Mouse (Mus musculus): ENCODE measurements at regions not wholly inside any gene's neighbourhood (a gene's known extent, or its start where the extent isn't known, plus 50 kb on each side); places are given as distances from the start of the nearest gene placed in this dataset.

DNA sequence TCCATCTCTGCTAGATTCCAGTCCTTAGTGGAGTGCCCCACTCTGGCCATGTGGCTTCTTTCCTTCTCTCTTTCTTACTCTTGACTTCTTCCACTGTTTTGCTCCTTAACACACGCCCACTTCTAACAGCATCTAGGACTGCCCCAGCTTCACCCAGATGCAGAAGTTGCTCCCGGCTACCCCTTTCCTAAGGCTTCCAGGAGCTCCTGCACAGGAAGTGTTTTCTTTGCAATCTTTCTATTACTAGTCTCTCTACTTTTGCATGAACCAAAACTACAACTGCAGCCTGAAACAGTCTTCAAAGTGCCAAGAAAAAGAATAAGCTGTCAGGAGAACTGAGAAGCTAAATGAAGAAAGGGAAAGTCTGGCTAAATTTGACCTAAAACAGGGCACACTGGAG lies 236.6 kb upstream of the Pex5l start:
- WGBS: 68% methylated on average over 2 of the region's 2 CpGs
- Histone ChIP-seq H3K27me3 (ENCODE audit: control insufficient read depth, insufficient read depth, low read length) (no peaks in the 10 kb centered on the region), H3K9ac (replicated peaks; ENCODE audit: low read depth, low read length) (no peak overlapping the region), H3K27ac (ENCODE audit: low read depth) (no peak overlapping the region), H3K36me3 (replicated peaks; ENCODE audit: control insufficient read depth, insufficient read depth, low read length) (no peaks in the 10 kb centered on the region), H3K4me1 (ENCODE audit: control insufficient read depth, insufficient read depth) (peaks cover 6% of the 10 kb centered on the region; the same call in 1 of the 2 replicates), H3K4me2 (ENCODE audit: low read depth, low read length) (no peak overlapping the region), H3K4me3 (ENCODE audit: low read depth, low read length) (no peak overlapping the region), H3K9me3 (replicated peaks; ENCODE audit: control insufficient read depth, low read length) (no peaks in the 10 kb centered on the region)
- ATAC-seq (ENCODE audit: insufficient read depth, low read depth) (no peak), DNase-seq (ENCODE audit: low spot score) (no peak)
- TF ChIP-seq EP300 (IDR thresholded peaks at IDR 0.05; ENCODE audit: low read depth): no peak

DNA sequence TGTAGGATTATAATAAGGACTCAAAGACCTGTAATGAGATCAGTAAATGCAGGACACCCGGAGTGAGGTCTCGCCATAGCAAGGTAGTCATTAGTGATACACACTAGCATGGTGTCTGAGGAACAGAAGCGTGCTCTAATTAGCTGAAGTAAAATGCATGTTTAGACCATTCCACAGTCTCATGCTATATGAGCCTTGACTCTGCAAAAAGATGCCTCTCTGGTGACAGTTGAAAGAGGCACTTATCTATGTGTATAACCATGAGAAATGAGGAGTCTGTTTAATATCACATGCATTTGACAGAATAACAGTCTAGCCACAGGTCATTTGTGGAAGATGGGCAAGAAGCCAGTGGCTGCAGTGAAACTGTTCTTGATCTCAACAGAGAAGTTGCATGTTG lies 232.1 kb upstream of the Pex5l start:
- TF ChIP-seq EP300 (IDR thresholded peaks at IDR 0.05; ENCODE audit: low read depth) (no peak), CTCF (IDR thresholded peaks at IDR 0.05; ENCODE audit: low read depth) (no peak)
- Histone ChIP-seq H3K9ac (replicated peaks; ENCODE audit: low read depth, low read length) (no peak overlapping the region), H3K4me2 (ENCODE audit: low read depth, low read length) (no peak overlapping the region), H3K27me3 (ENCODE audit: control insufficient read depth, insufficient read depth, low read length) (no peaks in the 10 kb centered on the region), H3K36me3 (replicated peaks; ENCODE audit: control insufficient read depth, insufficient read depth, low read length) (no peaks in the 10 kb centered on the region), H3K27ac (ENCODE audit: low read depth) (no peak overlapping the region), H3K4me1 (ENCODE audit: control insufficient read depth, insufficient read depth) (peaks cover 3% of the 10 kb centered on the region; the same call in 1 of the 2 replicates), H3K4me3 (ENCODE audit: low read depth, low read length) (no peak overlapping the region), H3K9me3 (replicated peaks; ENCODE audit: control insufficient read depth, low read length) (no peaks in the 10 kb centered on the region)
- 71% methylated on average over 3 of the region's 3 CpGs for WGBS
- DNase-seq (ENCODE audit: low spot score) (no peak), ATAC-seq (ENCODE audit: insufficient read depth, low read depth) (no peak)

DNA sequence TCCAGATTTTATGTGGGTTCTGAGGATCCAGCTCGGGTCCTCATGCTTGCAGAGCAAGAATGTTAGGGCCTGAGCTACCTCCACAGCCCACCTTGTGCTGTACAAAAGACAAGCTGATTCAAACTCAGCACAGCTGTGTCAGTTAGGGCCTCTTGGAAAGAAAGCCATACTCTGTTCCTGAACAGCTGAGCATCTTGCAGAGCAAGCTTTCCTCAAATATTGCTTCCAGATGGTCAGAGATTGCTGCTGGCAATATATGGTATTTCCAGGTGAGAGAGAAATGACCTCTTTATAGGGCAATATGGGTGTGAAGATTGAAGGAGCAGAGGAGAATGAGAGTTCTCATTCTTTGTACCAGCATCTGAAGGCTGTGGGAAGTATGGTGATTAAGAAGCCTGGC lies 229.8 kb upstream of the Pex5l start:
- no peak for TF ChIP-seq CTCF (IDR thresholded peaks at IDR 0.05; ENCODE audit: low read depth)
- no peak for TF ChIP-seq EP300 (IDR thresholded peaks at IDR 0.05; ENCODE audit: low read depth)
- H3K9me3 ChIP-seq (replicated peaks; ENCODE audit: control insufficient read depth, low read length): no peaks in the 10 kb centered on the region
- no peak overlapping the region for H3K4me3 ChIP-seq (ENCODE audit: low read depth, low read length)
- no peaks in the 10 kb centered on the region for H3K4me1 ChIP-seq (ENCODE audit: control insufficient read depth, insufficient read depth)
- no peak overlapping the region for H3K27ac ChIP-seq (ENCODE audit: low read depth)
- ATAC-seq (ENCODE audit: insufficient read depth, low read depth): no peak
- no peak overlapping the region for H3K9ac ChIP-seq (replicated peaks; ENCODE audit: low read depth, low read length)
- H3K36me3 ChIP-seq (replicated peaks; ENCODE audit: control insufficient read depth, insufficient read depth, low read length): no peaks in the 10 kb centered on the region
- no peak for DNase-seq (ENCODE audit: low spot score)
- no peaks in the 10 kb centered on the region for H3K27me3 ChIP-seq (ENCODE audit: control insufficient read depth, insufficient read depth, low read length)
- 58% methylated on average over 1 of the region's 1 CpGs for WGBS
- no peak overlapping the region for H3K4me2 ChIP-seq (ENCODE audit: low read depth, low read length)

DNA sequence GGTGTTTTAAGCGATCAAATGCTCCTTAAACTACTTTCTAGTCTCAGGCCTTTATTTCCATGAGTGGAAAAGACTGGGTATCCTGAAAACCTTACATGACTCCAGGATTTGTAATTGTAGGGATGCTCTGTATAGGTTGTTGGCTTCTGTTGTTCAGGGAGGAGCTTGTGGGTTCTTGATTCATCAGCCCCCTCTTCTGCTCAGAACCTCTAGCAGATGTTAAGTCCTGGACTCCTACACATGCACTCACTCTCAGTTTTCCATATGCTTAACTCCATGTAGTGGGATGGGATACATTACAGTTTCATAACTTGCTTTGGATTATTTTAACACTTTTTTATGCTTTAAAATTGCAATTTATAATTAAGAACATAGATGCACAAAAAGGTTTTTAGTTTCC lies 220.5 kb upstream of the Pex5l start:
- no peak overlapping the region for H3K9ac ChIP-seq (replicated peaks; ENCODE audit: low read depth, low read length)
- H3K27ac ChIP-seq (ENCODE audit: low read depth): no peak overlapping the region
- H3K9me3 ChIP-seq (replicated peaks; ENCODE audit: control insufficient read depth, low read length): 0 out of 2 replicates have a peak, but pooled peaks cover 2% of the 10 kb centered on the region
- no peaks in the 10 kb centered on the region for H3K36me3 ChIP-seq (replicated peaks; ENCODE audit: control insufficient read depth, insufficient read depth, low read length)
- H3K27me3 ChIP-seq (ENCODE audit: control insufficient read depth, insufficient read depth, low read length): no peaks in the 10 kb centered on the region
- no peak overlapping the region for H3K4me2 ChIP-seq (ENCODE audit: low read depth, low read length)
- ATAC-seq (ENCODE audit: insufficient read depth, low read depth) (no peak), DNase-seq (ENCODE audit: low spot score) (no peak)
- H3K4me1 ChIP-seq (ENCODE audit: control insufficient read depth, insufficient read depth): peaks cover 6% of the 10 kb centered on the region
- WGBS: 81% methylated on average over 1 of the region's 1 CpGs
- TF ChIP-seq CTCF (IDR thresholded peaks at IDR 0.05; ENCODE audit: low read depth) (no peak), EP300 (IDR thresholded peaks at IDR 0.05; ENCODE audit: low read depth) (no peak)
- no peak overlapping the region for H3K4me3 ChIP-seq (ENCODE audit: low read depth, low read length)

DNA sequence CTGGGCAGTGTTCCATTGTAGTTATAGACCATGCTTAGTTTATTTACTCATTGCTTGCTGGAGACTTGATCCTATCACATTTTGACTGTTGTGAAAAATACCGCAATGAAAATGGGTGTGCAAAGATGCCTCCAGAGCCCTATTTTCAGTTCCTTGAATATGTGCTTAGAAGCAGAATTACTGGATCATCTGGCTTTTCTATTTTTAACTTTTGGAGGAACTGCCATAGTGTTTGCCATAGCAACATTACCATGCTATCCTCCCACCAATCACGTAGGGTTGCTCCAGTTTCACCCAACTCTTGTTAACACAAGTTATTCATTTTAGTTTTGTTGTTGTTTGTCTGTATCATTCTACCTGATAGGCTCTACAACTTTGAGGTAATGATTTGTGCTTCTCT lies 217.0 kb upstream of the Pex5l start:
- DNase-seq (ENCODE audit: low spot score) (no peak), ATAC-seq (ENCODE audit: insufficient read depth, low read depth) (no peak)

DNA sequence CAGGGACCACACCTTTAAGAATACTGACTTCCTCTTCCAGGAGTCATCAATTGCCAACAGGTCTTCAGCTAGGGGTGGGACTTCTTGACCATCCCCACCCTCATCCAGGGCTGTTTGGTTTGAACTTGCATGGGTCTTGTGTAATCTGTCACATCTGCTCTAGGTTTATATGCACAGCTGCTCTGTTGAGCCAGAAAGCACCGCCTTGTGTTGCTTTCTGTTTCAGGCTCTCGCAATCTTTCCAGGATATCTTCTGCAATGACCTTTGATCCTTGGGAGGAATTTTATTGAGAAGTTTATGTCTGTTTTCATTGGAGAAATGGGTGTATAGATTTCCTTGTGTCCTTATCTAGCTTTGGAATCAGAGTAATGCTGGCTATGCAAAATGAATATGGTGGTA lies 210.8 kb upstream of the Pex5l start:
- 0 out of 2 replicates have a peak, but pooled peaks cover 7% of the 10 kb centered on the region for H3K9me3 ChIP-seq (replicated peaks; ENCODE audit: control insufficient read depth, low read length)
- 91% methylated on average over 2 of the region's 2 CpGs for WGBS
- H3K9ac ChIP-seq (replicated peaks; ENCODE audit: low read depth, low read length): no peak overlapping the region
- no peak overlapping the region for H3K4me2 ChIP-seq (ENCODE audit: low read depth, low read length)
- H3K36me3 ChIP-seq (replicated peaks; ENCODE audit: control insufficient read depth, insufficient read depth, low read length): no peaks in the 10 kb centered on the region
- DNase-seq (ENCODE audit: low spot score): no peak
- no peak overlapping the region for H3K27ac ChIP-seq (ENCODE audit: low read depth)
- TF ChIP-seq EP300 (IDR thresholded peaks at IDR 0.05; ENCODE audit: low read depth): no peak
- no peak for TF ChIP-seq CTCF (IDR thresholded peaks at IDR 0.05; ENCODE audit: low read depth)
- H3K27me3 ChIP-seq (ENCODE audit: control insufficient read depth, insufficient read depth, low read length): no peaks in the 10 kb centered on the region
- no peak for ATAC-seq (ENCODE audit: insufficient read depth, low read depth)
- H3K4me3 ChIP-seq (ENCODE audit: low read depth, low read length): no peak overlapping the region
- no peaks in the 10 kb centered on the region; the same call in 1 of the 2 replicates for H3K4me1 ChIP-seq (ENCODE audit: control insufficient read depth, insufficient read depth)

More for the DNA sequence above, 217.0 kb upstream of the Pex5l start:
- TF ChIP-seq CTCF (IDR thresholded peaks at IDR 0.05; ENCODE audit: low read depth) (no peak), EP300 (IDR thresholded peaks at IDR 0.05; ENCODE audit: low read depth) (no peak)
- Histone ChIP-seq H3K27ac (ENCODE audit: low read depth) (no peak overlapping the region), H3K9ac (replicated peaks; ENCODE audit: low read depth, low read length) (no peak overlapping the region), H3K27me3 (ENCODE audit: control insufficient read depth, insufficient read depth, low read length) (no peaks in the 10 kb centered on the region), H3K36me3 (replicated peaks; ENCODE audit: control insufficient read depth, insufficient read depth, low read length) (no peaks in the 10 kb centered on the region), H3K4me3 (ENCODE audit: low read depth, low read length) (no peak overlapping the region), H3K4me2 (ENCODE audit: low read depth, low read length) (no peak overlapping the region), H3K4me1 (ENCODE audit: control insufficient read depth, insufficient read depth) (no peaks in the 10 kb centered on the region), H3K9me3 (replicated peaks; ENCODE audit: control insufficient read depth, low read length) (0 out of 2 replicates have a peak, but pooled peaks cover 7% of the 10 kb centered on the region)
- WGBS: 82% methylated on average over 2 of the region's 2 CpGs

All from heart, postnatal 0 days (tissue).